Mouse (Mus musculus) frontal cortex, postnatal 10 days (tissue): Measurements from ENCODE around the gene Il12rb2.

Source experiments
- DNase-seq, 2 experiments: peaks; one replicate each; pipeline ENCODE4 v3.0.0; 2022; ENCODE audit warnings: low spot score in 2 of 2, mixed read lengths in 1 of 2

Gene Il12rb2

DNA sequence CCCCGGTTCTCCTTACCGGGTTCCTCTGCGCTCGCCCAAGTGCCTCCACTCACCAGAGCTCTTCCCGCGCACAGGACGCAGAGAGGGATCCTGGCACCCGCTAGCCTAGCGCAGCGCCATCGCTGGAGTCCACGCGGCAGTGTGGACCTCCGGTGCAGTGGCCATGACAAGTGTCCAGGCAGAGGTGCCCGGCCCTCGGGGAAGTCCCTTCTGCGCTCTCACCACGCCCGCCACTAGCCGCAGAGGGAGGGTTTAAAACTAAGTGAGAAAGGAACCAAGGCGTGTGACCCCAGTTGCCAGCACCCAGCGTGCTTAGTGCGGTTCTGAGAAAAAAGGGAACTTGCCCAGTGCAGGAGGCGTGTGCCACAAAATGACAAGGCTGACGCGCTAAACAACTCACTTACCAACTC, at the start of gene Il12rb2:
Gene Il12rb2 (minus strand): TSS at position 207 of the 410 bp plus-strand sequence.
- DNase-seq = peak in 1 of 2 experiments; percentile 5

DNA sequence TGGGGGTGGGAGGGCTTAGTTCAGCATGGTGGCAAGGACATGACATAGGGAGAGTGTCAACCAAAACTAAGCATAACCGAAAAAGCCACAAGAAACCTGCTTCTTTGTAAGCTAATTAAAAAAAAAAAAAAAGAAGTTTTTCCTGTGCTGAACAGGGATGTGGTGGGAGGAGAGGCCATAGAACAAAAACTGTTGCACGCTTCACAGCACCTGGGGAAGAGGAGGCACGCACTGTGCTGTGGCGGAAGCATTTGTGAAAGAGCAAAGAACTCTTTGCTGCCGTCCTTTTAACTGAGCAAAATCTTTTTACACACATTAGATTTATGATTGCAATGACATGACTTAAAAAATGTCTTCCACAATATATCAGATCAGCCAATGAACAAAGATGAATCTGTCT, 45.8 kb upstream of the Il12rb2 start:
- DNase-seq = no peak

DNA sequence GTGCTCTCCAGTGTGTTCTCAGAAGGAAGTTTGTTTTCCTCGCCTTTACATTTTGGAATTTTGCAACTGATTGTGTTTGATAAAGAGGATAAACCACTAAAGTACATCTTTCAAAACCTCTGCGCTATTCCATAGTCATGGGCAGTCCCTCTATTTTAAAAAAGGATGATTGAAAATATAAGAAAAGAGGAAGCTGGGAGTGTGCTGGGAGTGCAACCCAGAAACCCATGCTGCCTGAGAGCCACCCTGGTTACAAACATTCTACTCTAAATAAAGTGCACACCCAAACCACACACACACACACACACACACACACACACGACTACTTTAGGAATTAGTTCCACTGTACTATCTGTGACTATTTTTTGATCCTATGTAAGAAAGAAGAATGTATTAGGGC, 40.6 kb upstream of the Il12rb2 start:
- no peak for DNase-seq

DNA sequence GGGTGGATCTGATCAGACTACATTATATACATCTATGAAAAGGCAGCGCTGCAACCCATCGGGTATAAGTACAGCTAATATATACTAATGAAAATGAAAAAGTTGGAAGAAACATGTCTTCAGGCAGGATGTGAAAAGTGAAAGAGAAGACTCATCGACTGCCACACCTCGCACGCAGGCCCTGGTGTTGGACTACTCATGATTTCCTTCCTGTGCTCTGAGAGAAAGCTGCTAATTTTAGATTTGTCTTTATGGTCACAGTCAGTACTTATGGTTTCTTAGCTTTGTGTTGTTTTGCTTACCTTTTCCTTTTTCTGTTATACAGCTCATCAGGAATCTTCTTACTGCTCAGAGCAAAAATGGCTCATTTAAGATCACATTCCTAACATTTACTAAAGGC, 39.3 kb upstream of the Il12rb2 start:
- no peak for DNase-seq

DNA sequence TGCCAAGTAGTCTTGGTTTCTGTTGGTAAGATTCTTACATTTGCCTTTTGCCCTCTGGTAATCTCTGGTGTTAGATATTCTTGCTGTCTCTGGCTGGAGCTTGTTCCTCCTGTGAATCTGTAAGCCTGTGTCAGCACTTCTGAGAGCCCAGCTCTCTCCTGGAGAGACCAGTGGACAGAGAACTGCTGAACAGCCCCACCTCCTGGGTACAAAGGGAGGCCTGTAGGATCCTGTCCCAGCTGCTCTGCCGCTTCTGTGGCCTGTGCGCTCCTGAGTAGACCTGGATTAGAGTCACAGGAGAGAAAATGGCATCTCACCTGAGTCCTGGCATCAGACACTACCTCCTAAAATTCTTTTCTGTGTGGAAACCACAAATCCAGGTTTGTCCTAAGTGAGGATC, 37.4 kb upstream of the Il12rb2 start:
- DNase-seq = no peak

DNA sequence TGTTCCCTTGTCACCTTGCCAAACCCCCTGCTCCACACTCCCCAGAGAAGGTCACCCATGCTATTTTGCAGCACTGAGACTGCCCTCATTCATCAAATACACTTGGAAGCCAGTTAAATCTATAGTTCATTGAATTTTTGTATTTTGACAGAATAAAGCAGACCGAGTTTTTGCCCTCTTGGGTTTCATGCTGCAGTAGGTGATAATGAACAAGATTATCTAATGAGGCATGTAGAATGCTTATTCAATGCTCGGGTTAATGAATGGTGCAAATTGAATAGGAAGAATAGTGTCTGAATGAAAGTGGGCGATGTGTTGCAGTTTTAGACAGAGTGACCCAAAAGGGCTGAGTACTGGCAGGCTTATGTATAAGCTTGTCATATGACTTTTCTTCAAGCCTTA, 29.3 kb upstream of the Il12rb2 start:
- DNase-seq = no peak

DNA sequence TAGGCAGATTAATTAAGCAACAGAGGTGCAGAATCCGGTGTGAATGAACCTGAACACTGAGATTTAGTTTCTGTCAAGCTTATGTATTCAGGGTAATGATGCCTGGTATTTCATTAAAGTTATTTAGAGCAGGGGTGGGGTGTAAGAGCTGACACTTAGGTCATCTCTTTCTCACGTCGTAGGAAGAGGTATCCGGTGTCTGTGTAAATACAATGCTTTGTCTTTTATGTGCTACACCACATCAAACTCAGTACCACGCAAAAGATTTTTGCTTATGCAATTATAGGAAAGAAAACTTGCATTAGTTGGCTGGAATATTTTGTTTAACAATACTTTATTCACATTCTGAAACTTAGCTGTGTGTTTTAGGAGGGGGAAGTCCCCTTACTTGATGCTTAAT, 23.6 kb upstream of the Il12rb2 start:
- DNase-seq = no peak

DNA sequence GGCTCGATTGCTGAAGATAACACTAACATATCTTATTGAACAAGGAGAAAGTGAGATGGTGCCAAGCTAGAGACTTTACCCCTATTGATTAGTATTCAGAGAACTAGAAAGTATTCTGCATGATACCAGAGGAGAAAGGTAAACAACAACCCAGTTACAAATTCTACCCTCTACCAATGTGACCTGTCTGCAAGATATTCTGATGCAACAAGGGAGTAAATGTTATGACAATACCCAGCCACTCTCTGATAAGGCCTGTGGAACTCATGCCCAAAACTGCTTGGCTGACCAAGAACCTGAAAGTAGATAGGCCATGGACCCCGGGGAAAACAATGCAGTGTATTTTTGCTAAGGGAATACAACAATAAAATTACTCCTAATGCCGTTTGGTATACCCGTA, 10.2 kb downstream of the Il12rb2 start:
- DNase-seq = no peak

DNA sequence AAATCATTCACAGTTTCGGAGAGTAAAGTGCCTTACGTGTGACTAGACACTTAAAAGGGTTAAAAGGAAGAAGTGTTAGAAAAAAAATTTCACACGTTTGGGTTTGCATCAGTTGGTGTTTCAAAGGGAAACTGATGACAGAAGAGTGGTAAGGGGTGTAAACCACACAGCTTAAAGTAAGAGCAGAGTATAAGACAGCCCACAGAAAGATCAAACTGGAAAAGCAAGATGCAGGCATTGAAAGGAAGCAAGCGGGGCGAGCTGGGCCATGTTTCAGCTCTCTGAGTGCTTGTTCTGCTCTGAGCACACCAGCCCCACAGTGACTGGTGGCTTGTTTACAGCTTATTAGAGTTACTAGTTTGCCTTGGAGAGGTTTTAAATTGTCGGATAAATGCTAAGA, 27.9 kb downstream of the Il12rb2 start:
- no peak for DNase-seq

DNA sequence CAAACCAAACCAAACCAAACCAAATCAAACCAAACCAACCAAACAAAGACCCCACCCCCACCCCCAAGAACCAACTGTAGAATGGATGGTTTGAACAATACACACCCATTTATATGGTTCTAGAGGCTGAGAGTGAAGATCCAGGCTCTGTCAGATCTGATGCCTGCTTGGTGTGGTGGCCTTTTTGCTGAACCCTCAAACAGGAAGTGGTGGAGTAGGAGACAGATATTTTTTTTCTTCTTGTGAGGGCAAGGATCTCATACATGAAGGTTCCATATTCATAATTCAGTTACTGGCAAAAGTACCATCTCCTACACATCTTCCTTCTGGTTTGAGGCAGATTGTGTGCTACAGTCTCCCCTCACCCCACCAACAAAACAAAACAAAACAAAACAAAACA, 36.5 kb downstream of the Il12rb2 start:
- no peak for DNase-seq

DNA sequence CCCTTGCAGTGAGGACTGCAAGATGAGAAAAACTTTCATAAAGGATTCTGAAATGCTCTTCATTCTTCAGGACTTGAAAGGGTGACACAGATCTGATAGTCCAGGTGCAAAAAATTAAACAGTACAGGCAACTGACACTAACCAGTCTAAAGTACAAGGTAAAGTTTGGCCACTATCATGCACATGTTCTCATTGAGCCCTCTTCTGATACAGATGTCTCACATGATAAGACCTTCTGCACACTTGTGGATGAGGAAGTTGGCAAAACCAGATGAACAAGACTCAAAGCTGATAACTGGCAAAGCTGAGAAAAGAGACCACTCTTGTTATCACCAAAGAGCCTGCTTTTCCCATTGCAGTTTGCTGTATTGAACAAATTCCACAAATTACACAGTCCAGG, 38.0 kb downstream of the Il12rb2 start:
- DNase-seq = no peak

DNA sequence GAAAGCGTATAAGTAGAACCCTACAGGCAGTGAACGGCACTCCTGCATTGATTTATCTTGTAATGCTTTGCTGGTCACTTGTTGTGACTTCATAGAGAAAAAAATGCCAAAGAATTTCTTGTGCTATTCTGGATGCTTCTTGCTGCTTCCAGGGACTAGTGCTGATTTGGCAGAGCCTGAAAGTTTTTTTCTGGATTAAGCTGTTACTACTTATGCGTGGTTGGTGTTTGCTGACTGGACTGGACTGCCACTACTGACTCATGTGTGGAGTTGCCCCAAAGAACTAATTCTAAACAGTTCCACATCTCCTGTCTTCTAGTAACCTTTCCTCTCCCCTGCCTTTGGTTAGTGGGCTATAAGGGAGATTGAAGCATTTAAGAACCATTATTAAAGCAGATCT, 52.2 kb downstream of the Il12rb2 start:
- DNase-seq = no peak

DNA sequence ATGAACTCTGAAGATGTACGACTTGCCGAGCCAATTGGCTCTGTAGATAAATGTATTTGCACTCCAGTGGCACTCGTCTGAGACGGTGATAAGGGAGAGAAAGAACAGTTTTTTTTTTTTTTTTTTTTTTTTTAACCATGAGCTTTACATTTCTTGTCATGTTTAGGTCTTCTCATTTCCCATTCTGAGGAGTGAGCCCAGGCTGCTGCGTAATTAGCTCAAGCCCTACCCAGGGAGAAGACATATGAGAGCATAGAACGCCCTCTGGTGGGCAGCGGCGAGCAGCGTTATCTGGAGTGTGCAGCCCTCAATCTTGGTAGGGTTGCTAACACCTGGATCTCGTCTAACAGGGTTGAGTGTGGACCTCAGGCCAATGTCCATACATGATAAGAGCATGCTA, 57.5 kb downstream of the Il12rb2 start:
- peak; percentile 38 to 56 for DNase-seq

DNA sequence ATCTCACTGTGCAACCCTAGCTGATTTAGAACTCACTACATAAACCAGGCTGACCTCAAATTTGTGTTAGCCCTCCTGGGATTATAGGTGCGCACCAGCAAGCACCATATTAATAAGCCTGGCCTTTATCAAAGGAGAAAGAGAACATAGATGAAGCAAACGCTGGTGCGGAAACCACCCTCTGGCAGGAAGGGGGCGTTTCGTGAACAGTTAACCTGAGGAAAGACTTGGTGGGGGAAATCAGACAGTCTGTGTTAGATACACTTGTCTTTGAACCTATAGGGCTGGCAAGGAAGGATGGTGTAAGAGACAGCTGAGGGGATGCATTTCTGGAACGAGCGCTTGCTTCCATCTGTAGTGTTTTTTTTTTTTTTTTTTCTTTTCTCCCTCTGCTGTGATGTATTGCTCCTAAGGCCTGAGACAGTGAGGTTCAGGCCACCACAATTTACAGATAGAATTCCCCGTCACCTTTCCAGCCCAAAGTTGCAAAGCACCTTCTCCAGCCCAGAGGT, 58.1 kb downstream of the Il12rb2 start:
- DNase-seq = no peak

DNA sequence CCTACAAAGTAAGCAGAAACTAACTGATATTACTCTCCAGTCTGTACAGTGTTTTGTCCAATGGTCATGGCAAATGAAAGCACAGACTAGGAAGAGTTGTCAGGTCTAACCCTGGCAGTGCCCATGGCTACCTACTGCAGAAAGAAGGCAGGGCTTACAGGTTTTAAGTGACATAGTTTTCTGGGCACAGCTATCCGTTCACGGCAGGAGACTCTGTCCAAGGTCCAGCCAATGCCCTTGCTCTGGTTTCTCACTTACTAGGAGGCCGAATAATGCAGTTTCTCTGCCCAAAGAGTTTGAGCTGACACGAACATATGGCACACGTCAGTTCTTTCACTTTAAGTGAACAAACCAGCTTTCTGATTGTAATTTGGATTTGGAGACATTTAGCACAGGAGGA, 58.9 kb downstream of the Il12rb2 start:
- DNase-seq = no peak

DNA sequence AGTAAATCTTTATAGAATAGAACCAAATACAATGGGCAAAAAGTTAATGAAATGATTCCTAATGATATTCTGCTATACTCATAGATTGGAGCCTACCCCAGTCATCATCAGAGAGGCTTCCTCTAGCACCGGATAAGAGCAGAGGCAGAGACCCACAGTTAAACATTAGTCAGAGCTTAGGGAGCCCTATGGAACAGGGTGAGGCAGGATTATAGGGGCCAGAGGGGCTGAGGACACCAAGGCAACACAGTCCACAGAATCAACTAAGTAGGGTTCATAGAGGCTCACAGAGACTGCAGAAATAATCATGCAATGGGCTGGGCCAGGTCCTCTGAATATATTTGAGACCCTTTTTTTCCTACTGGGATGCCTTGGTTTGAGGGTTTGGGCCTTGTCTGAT, 61.3 kb downstream of the Il12rb2 start:
- no peak for DNase-seq

DNA sequence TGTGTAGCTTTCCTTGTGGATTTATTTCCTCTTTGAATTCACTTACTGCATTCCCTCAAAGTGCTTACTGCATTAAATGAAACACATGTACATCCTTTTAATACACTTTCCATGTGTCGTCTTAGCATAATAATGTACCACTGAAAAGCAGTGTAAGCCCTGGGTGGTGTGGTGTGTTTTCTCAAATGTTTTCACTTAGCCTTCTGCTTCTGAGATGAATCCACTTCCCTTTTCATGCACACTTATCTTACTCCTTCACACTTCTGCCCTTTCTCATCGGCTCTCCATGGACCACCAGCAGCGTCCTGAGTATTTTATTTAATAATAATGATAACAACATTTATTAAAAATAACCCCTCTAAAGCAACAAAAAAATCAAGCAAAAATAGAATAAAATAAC, 66.2 kb downstream of the Il12rb2 start:
- no peak for DNase-seq

DNA sequence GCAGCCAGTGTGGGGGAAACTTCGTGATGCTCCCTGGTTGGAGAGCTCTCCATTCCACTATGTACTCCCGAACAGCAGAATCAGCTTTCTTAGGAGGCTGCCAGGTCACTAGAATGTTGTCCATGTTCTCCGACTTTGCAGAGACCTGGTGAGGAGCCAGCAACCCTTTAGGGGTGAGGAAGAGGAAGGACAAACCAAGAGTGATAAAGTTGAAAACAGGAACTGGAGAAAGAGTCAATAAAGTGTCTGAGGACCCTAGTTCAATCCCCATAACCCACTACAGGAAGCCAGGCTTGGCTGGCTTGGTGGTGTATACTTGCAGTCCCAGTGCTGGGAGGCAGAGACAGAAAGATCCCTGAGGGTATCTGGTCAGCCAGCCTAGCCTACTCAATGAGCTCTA, 67.0 kb downstream of the Il12rb2 start:
- no peak for DNase-seq

DNA sequence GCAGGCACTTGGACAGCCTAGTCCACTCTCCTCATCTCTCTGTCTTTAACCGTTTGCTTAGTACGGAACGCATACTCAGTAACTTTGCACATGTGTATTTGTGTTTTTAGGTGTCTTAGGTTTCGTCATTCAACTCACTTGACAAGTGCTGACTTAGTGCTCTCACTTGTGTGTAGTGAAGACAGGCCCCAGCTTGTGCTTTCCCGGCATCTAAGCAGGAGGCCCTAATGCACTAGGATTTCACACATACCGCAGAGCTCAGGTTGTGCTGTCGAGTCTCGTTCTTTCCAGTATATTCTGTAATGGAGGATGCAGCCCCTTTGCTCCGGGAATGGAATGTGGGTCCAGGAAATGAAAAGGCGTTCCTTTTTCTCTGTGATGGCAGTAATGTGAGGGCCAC, 72.8 kb downstream of the Il12rb2 start:
- DNase-seq = no peak

DNA sequence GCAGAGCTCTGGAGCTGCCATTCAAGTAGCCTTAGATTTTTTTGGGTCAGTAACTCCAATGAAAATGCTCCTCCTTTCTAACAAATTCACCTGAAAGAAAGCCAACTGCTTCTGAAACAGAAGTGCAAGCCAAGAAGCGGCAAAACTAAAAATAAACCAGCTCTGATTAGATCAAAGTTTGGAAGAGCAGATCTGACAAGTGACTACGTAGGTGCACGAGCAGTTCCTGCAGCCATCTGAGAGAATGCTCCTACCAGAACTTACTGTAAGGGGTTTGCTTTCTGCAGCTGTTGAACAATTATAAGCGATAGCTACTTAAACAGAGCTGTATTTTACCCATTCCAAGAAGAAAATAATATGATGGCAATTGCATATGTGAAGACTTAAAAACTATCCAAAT, 73.5 kb downstream of the Il12rb2 start:
- DNase-seq = no peak

DNA sequence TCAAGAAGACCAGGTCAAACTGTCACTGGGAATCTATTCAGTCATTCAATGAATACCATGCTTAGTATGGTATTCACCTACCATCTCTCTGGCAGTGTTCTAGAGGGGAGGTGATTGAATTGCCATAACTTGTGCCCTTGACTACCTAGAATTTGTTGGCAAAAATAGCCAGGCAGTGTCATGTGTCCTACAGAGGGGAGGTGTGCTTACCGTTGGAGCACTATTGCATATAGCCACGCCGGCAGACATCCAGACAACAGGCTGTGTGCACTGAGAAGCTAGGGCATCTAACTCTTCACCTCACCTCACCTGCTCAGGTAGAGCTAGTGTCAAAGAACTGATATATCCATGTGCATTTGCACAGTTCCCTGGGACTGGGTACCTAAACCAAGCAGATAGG, 74.8 kb downstream of the Il12rb2 start:
- DNase-seq = no peak

DNA sequence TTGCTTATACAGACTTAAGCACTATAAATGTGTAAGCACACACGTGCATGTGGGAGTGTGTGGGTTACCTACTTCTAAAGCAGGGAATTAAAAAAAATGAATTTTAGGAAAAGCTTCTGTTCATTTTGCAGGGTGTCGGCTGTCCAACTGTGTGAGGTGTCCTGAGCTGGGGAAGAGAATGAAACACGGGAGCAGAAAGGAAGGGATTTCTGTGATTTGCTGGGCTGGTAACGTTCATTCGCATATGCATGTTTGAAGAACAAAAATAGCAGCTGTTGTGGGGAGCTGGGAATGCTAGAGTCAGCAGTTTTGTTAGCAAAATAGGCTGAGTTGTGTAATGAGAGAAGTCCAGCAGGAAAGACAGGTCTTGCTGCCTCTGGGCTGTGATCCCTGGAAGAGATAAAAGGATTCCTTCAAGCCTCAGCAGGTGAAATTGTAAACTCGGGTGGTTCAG, 75.3 kb downstream of the Il12rb2 start:
- no peak for DNase-seq

DNA sequence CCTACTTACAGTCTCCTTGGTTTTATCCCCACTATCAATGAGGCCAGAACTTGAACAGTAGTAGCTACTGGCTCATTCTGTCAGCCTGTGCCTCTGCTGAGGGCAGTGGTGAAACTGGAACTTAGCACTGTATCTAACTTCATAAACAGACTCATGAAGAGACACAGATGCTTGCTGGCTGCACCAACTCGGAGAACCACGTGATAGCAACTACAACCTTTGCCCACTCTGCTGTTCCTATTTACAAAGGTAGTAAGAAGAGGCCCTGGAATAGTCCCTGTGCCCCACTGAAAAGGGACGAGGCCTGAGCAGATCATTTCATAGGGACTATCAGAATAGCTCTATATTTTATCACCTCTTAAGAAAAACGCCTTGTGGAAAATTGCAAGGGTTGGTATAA, 75.7 kb downstream of the Il12rb2 start:
- DNase-seq = no peak

DNA sequence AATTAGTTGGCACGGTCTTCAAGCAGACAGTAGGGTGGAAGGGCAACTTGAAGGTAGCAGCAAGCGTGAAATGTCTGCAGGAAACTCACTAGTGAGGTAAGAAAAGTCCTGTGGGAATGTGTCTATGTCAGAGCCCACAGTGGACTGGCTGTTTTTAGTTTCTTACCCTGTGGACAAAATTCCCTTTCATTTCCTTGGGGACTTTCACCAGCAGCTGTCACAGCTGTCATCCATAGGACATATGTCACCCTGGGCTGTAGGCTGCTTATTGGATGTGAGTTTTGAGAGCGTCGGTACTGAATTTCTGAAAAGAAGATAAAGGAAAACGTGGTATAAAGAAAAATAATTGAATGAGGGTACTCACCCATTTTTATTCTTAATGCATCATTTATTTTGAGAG, 77.2 kb downstream of the Il12rb2 start:
- DNase-seq = no peak

DNA sequence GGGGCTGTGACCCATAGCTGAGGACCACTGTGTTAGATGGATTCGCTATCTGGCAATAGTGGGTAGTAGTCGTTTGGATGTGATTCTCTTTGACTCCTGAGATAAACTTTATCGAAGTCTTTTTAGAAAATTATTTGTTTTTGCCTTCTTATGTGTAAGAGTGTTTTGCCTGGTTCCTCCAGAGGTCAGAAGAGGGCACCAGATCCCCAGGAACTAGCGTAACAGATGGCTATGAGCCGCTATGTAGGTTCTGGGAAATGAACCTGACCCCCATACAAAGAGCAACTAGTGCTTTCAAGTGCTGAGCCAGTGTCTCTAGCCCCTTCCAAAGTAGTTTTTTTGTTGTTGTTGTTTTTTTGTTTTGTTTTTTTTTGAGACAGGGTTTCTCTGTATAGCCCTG, 79.9 kb downstream of the Il12rb2 start:
- no peak for DNase-seq
